Mouse (Mus musculus): ENCODE measurements around the gene Prpf19. TPM values are rescaled to one million over a fixed set of nuclear protein-coding genes. Genes with fewer than 3 reads are reported as not detected.

The Prpf19 gene
- polyA plus RNA-seq, 1 experiment from 2014 or later, result 43.3 TPM

DNA sequence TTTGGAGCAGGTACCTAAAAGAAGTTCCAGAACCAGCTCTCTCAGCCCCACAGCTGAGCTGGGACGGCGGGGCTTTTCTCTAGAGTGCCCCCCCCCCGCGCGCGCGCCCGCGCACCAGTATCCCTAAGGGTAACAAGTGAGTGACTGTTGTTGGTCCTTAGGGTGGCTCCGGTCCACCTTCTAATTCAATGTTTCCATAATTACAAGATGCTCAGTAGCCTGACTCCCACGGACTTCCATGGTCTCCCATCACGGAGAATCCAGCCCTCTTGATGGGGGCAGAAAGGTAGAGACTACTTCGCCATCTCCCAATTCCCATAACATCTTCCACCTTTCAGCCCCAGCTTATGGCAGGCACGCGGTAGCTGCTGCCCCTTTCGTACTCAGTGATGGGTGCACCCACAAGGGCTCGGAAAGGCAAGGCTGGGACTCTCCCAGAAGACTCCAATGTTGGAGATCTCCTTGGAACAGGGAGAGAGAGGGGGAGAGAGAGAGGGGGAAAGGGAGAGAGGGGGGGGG, 26.3 kb upstream of the Prpf19 start:
- H3K9me3 ChIP-seq (ENCODE audit: control insufficient read depth, low read length), result no peaks in the 10 kb centered on the region
- no peaks in the 10 kb centered on the region for H3K27me3 ChIP-seq (replicated peaks; ENCODE audit: control insufficient read depth, insufficient read depth, low read length)
- H3K4me1 ChIP-seq (replicated peaks; ENCODE audit: control insufficient read depth, insufficient read depth, low read length), result peaks cover 27% of the 10 kb centered on the region
- H3K9ac ChIP-seq (replicated peaks; ENCODE audit: low read depth, low read length), result peak overlapping the region; percentile 98
- peak overlapping the region; percentile 89 for H3K4me3 ChIP-seq (replicated peaks; ENCODE audit: low read length)
- ATAC-seq, result peak; percentile 24
- peaks cover 35% of the 10 kb centered on the region for H3K36me3 ChIP-seq (ENCODE audit: control insufficient read depth, insufficient read depth)
- H3K4me2 ChIP-seq (ENCODE audit: low read length), result peak overlapping the region; percentile 90
- 0% methylated on average over 17 of the region's 17 CpGs for WGBS
- H3K27ac ChIP-seq (ENCODE audit: low read length), result peak overlapping the region; percentile 93

DNA sequence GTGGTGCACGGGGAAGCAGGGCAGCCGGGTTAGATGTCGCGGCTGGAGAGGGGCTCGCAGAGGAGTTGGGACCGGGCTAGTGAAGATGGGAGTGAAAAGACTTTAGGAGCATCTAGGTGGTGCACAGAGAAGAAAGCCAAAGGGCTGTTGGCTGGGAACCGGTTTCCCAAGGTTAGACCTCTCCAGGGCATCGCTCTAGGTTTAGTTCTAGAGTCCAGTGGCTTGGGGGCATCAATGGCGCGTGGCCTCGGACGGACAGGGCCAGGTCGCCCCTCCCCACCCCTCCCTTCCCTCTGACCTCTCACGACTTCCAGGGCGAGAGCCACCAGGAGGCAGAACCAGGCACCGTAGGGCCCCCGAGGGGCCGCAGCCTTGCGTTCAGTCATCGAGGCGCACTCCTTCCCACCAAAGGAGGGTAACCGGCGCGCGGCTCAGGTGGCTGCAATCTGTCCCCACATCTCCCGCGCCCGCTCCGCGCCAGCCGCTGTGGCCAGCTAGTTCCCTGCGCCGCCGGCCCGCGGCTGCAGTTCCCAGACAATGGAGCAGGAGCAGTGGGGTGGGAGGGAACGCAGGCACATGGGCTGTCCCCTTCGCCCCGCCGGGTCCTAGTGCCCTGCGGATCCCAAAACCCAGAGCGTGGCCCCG, 25.7 kb upstream of the Prpf19 start:
- peak overlapping the region; percentile 89 for H3K4me3 ChIP-seq (replicated peaks; ENCODE audit: low read length)
- peak overlapping the region; percentile 93 for H3K27ac ChIP-seq (ENCODE audit: low read length)
- no peaks in the 10 kb centered on the region for H3K9me3 ChIP-seq (ENCODE audit: control insufficient read depth, low read length)
- H3K4me1 ChIP-seq (replicated peaks; ENCODE audit: control insufficient read depth, insufficient read depth, low read length), result peaks cover 27% of the 10 kb centered on the region
- under 1% methylated on average over 35 of the region's 43 CpGs for WGBS
- H3K36me3 ChIP-seq (ENCODE audit: control insufficient read depth, insufficient read depth), result peaks cover 36% of the 10 kb centered on the region
- ATAC-seq, result peak; percentile 96
- no peaks in the 10 kb centered on the region for H3K27me3 ChIP-seq (replicated peaks; ENCODE audit: control insufficient read depth, insufficient read depth, low read length)
- peak overlapping the region; percentile 98 for H3K9ac ChIP-seq (replicated peaks; ENCODE audit: low read depth, low read length)
- H3K4me2 ChIP-seq (ENCODE audit: low read length), result peak overlapping the region; percentile 90

DNA sequence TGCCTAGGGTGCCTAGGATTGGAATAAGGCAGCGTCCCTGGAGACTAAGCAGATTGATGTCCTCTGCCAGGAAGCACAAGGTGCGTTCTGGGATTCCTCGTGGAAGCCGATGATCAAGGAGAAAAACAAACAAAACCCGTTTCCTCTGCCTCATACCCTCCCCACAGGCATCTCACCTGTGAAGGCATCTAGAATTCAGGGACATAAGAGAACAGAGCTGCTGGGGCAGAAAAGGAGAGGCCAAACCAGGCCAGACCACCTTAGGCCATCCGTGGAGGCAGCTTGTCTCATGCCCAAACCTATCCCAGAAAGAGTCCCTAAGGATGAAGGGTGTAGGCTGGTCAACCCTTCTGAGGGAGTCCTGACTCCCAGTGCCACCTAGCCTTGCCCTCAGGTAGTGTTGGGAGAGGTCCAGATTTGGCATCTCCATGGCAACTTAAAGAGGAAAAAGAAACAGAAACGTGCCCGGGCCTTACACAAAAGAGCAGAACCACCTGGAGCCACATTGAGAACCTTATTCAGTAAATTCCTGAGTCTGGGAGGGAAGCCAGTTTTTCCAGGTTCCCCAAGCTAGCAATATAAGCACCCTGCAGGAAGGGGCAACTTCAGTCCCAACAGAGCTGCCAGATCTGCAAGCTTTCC, 25.0 kb upstream of the Prpf19 start, which contains the start of gene Tmem132a:
Gene Tmem132a (minus strand): TSS at position 55 of the 642 bp plus-strand sequence.
- Histone ChIP-seq H3K36me3 (ENCODE audit: control insufficient read depth, insufficient read depth) (peaks cover 31% of the 10 kb centered on the region), H3K4me1 (replicated peaks; ENCODE audit: control insufficient read depth, insufficient read depth, low read length) (peaks cover 27% of the 10 kb centered on the region)
- WGBS, result under 1% methylated on average over 8 of the region's 8 CpGs

DNA sequence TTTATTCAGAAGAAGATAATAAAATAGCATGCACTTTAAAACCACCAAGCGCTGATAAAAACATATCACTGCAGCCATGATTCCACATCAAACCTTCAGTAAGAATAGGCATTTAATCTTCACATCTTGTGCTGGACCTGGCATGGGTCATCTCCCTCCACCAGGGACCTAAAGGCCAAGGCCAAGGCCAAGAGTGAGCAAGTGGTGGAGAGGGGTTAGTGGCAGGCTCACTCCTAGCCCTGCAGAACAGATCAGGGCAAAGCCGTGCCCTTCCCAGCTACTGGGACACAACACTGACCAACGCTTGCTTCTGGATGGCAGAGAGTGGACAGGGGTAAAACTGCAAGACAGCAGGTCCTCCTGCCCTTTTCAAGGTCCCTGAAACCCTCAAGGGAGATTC, 24.4 kb upstream of the Prpf19 start:
- H3K27ac ChIP-seq (ENCODE audit: low read length), result no peak overlapping the region
- 86% methylated on average over 3 of the region's 3 CpGs for WGBS

More for the DNA sequence above, 25.0 kb upstream of the Prpf19 start, which contains the start of gene Tmem132a:
- peak within 1 kb of the TSS; percentile 89 for H3K4me3 ChIP-seq (replicated peaks; ENCODE audit: low read length)
- ATAC-seq, result peak; percentile 39
- peak within 1 kb of the TSS; percentile 90 for H3K4me2 ChIP-seq (ENCODE audit: low read length)
- peak within 1 kb of the TSS; percentile 98 for H3K9ac ChIP-seq (replicated peaks; ENCODE audit: low read depth, low read length)
- H3K27me3 ChIP-seq (replicated peaks; ENCODE audit: control insufficient read depth, insufficient read depth, low read length), result no peaks in the 10 kb centered on the region
- peak within 1 kb of the TSS; percentile 93 for H3K27ac ChIP-seq (ENCODE audit: low read length)
- H3K9me3 ChIP-seq (ENCODE audit: control insufficient read depth, low read length), result no peaks in the 10 kb centered on the region

DNA sequence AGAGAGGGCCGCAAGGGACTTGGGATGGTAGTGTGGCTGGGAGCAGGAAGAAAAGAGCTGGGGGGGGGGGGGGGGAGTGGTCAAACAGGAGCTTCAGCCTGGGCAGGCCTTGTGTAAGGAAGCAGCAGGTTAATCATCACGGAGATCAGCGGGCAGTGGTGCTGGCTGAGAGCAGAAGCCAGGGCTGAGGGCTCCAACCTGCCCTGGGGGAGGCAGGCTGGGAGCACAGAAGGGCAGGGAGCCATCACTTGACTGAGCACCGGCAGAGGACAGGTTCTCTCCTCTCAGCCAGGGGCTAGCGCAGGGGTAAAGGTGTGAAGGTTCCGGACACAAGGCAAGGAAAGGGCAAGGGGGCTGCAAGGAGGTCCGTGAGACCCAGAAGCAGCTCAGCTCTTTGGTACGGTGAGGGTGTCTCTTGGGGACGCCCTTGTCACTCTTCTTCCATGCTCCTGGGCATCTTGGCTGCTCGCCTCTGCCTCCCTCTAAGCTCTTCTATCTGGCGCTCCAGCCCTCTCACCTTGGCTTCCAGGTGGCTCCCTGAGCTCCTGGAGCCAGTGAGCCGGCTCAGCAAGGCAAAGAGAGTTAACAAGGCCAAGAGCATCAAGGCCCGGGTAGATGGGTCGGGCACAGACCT, 23.6 kb upstream of the Prpf19 start:
- Histone ChIP-seq H3K27me3 (replicated peaks; ENCODE audit: control insufficient read depth, insufficient read depth, low read length) (no peaks in the 10 kb centered on the region), H3K4me2 (ENCODE audit: low read length) (no peak overlapping the region), H3K9me3 (ENCODE audit: control insufficient read depth, low read length) (no peaks in the 10 kb centered on the region), H3K36me3 (ENCODE audit: control insufficient read depth, insufficient read depth) (peaks cover 19% of the 10 kb centered on the region), H3K4me3 (replicated peaks; ENCODE audit: low read length) (no peak overlapping the region), H3K27ac (ENCODE audit: low read length) (no peak overlapping the region), H3K4me1 (replicated peaks; ENCODE audit: control insufficient read depth, insufficient read depth, low read length) (peaks cover 27% of the 10 kb centered on the region), H3K9ac (replicated peaks; ENCODE audit: low read depth, low read length) (no peak overlapping the region)
- WGBS, result 87% methylated on average over 14 of the region's 14 CpGs
- ATAC-seq, result no peak

More for the DNA sequence above, 24.4 kb upstream of the Prpf19 start:
- Histone ChIP-seq H3K27me3 (replicated peaks; ENCODE audit: control insufficient read depth, insufficient read depth, low read length) (no peaks in the 10 kb centered on the region), H3K9me3 (ENCODE audit: control insufficient read depth, low read length) (no peaks in the 10 kb centered on the region), H3K9ac (replicated peaks; ENCODE audit: low read depth, low read length) (no peak overlapping the region), H3K4me1 (replicated peaks; ENCODE audit: control insufficient read depth, insufficient read depth, low read length) (peaks cover 27% of the 10 kb centered on the region), H3K4me2 (ENCODE audit: low read length) (no peak overlapping the region), H3K36me3 (ENCODE audit: control insufficient read depth, insufficient read depth) (peaks cover 25% of the 10 kb centered on the region), H3K4me3 (replicated peaks; ENCODE audit: low read length) (no peak overlapping the region)
- ATAC-seq, result no peak

DNA sequence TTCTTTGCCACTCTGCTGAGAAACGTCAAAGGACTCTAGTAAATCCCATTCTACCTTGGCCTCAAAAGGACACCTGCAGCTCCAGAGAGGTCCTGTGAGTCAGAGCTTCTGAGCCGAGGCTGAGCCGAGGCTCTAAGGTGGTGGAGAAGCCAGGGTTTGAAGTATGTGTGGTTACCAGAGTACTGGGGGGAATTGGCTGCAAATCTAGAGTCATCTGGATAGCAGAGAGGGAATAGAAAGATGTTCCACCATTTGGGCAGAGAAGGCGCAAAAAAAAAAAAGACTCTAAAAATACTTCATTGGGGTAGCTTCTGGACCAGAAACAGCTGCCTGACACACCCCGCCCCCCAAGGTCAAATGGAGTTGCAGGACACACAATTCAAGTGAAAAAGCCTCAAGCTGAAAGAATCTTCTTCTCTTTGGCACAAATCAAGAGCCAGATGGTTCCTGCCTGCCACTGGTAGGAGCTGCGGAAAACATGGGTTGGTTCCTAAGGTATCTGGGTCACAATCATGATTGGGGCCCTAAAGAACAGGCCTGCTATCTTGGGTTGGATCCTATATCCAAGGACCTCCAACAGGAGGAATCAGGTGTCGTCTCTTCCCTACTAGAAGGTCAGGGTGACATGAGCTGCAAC, 16.7 kb upstream of the Prpf19 start:
- Histone ChIP-seq H3K27ac (ENCODE audit: low read length) (0 out of 2 replicates have a peak overlapping the region, but pooled peaks have one; percentile 11), H3K4me1 (replicated peaks; ENCODE audit: control insufficient read depth, insufficient read depth, low read length) (peaks cover 19% of the 10 kb centered on the region), H3K36me3 (ENCODE audit: control insufficient read depth, insufficient read depth) (peaks cover 10% of the 10 kb centered on the region), H3K4me2 (ENCODE audit: low read length) (no peak overlapping the region), H3K9ac (replicated peaks; ENCODE audit: low read depth, low read length) (no peak overlapping the region), H3K9me3 (ENCODE audit: control insufficient read depth, low read length) (no peaks in the 10 kb centered on the region), H3K27me3 (replicated peaks; ENCODE audit: control insufficient read depth, insufficient read depth, low read length) (no peaks in the 10 kb centered on the region), H3K4me3 (replicated peaks; ENCODE audit: low read length) (no peak overlapping the region)
- 85% methylated on average over 7 of the region's 7 CpGs for WGBS
- ATAC-seq, result no peak

DNA sequence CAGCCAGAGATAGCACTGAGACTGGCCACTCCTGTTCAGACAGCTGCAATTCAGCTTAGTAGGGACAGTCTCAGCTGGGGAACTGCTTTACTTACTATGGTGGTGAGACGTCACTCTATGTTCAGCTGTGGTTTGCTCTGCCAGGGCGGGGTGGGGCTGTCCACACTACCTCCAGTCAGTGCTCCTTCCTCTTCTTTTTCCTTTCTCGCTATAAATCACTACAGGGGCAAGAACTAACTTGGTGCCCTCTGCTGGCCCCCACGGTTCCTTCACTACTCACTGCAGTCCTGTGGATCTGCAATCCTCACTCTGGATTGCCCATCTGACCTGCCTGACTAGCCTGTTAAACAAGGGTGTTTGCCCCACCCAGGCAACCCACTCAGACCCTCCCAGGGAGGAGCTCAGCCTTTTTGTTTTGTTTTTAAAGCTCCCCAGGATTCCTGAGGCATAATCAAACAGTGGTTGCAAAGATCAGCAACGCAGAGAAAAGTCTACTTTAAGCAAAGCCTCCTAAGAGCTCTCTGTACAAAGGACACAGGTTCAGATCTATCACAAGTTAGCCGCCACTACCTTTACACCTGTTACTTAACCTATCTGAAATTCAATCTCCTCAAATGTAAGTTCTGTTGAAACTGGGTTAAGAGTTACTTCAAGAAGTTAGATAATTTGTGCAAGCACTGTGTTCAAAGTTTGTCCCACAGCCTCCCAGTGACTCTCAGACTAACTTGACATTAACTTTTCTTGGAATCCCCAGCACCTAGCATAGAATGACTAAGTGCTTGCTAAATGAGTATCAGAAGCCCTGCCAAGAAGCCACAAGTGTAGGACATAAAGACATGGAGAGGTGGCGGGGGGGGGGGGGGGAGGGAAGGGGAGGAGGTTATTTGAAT, 14.7 kb upstream of the Prpf19 start:
- Histone ChIP-seq H3K4me2 (ENCODE audit: low read length) (peak overlapping the region; percentile 75), H3K4me3 (replicated peaks; ENCODE audit: low read length) (peak overlapping the region; percentile 49), H3K36me3 (ENCODE audit: control insufficient read depth, insufficient read depth) (no peaks in the 10 kb centered on the region), H3K9me3 (ENCODE audit: control insufficient read depth, low read length) (no peaks in the 10 kb centered on the region), H3K27ac (ENCODE audit: low read length) (no peak overlapping the region), H3K9ac (replicated peaks; ENCODE audit: low read depth, low read length) (peak overlapping the region; percentile 68), H3K27me3 (replicated peaks; ENCODE audit: control insufficient read depth, insufficient read depth, low read length) (no peaks in the 10 kb centered on the region), H3K4me1 (replicated peaks; ENCODE audit: control insufficient read depth, insufficient read depth, low read length) (peaks cover 19% of the 10 kb centered on the region)
- whole genome bisulfite sequencing, result 39% methylated on average over 6 of the region's 7 CpGs
- ATAC-seq, result no peak

DNA sequence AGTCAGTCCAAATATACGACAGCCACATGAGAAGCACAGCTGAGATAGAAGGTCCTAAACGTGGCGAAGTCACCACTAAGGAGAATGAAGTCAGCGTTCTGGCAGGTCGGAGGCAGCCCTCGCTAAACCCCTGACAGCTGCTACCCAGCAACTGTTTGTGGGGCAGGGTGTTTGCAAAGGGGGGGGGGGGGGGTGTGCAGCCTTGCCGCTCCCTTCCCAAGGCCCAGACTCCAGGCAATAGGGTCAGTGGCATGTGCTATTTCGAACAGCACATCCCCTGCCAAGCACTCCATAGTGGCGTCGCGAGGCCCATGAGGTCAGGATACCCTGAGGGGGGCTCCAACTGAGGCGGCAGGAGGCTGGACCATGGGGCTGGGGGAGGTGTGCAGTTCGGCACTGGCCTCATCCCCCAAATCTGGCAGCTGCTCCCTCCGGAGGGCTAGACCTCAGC, 14.0 kb upstream of the Prpf19 start:
- under 1% methylated on average over 14 of the region's 14 CpGs for WGBS
- H3K9me3 ChIP-seq (ENCODE audit: control insufficient read depth, low read length), result no peaks in the 10 kb centered on the region
- ATAC-seq, result no peak; the same call in 1 of the 2 replicates
- H3K9ac ChIP-seq (replicated peaks; ENCODE audit: low read depth, low read length), result peak overlapping the region; percentile 68
- H3K27ac ChIP-seq (ENCODE audit: low read length), result peak overlapping the region; percentile 96
- H3K4me2 ChIP-seq (ENCODE audit: low read length), result peak overlapping the region; percentile 75
- H3K27me3 ChIP-seq (replicated peaks; ENCODE audit: control insufficient read depth, insufficient read depth, low read length), result no peaks in the 10 kb centered on the region
- H3K36me3 ChIP-seq (ENCODE audit: control insufficient read depth, insufficient read depth), result no peaks in the 10 kb centered on the region
- peak overlapping the region; percentile 49 for H3K4me3 ChIP-seq (replicated peaks; ENCODE audit: low read length)
- H3K4me1 ChIP-seq (replicated peaks; ENCODE audit: control insufficient read depth, insufficient read depth, low read length), result peaks cover 19% of the 10 kb centered on the region
